Mouse (Mus musculus) ES-E14 (cell line): ENCODE results near the gene Cep164.

Source experiments
- MAFK ChIP-seq: IDR thresholded peaks from 2 replicates; pipeline ENCODE4 v1.6.1; 2014; ENCODE audit warnings: mild to moderate bottlenecking, low read depth, low read length, inconsistent platforms; ENCODE audit not compliant: insufficient read depth
- ZC3H11A ChIP-seq: IDR thresholded peaks from 2 replicates; pipeline ENCODE4 v1.6.1; 2012; ENCODE audit warnings: low read depth, mild to moderate bottlenecking, inconsistent platforms, low read length, borderline replicate concordance

DNA sequence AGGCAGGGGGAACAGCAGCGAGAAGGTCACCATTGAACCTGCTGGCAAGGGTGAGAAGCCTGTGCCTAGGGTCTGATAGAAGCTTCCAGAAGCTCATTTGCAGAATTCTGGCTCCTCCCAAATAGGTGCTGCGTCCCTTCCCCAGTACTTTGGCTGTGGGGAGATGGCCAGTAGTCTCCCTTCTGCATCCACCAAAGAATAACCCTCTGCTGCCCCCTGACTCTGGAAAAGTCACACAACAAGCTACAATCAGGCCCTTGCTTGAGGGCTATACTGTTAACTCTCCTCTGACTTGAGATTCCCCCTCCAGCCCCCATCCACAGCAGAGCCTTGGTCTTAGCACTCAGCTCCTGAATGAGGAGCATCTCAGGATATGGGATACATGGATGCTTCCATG is 87.9 kb downstream of the Cep164 start:
- TF ChIP-seq ZC3H11A (no peak), MAFK (no peak)
